Mouse (Mus musculus): Measurements from ENCODE around the gene Fkbp3.
A peak's percentile ranks its signal among the peaks of the same experiment; 100 is the strongest.
"Not testable (repeated sequence)": the region's sequence is repeated elsewhere in the genome, so short reads cannot be mapped to it uniquely, and the experiment has no call there.

Gene Fkbp3

GRCm38 (mm10) chr12:65073611-65074178 lies at the start of gene Fkbp3:
Gene Fkbp3 (minus strand): TSS chr12:65074007.
- peak; percentile 93 to 95 for DNase-seq

- DNase-seq, result no peak
Measured at GRCm38 (mm10) chr12:65119451-65119850, 45.6 kb upstream of the Fkbp3 start.

DNA sequence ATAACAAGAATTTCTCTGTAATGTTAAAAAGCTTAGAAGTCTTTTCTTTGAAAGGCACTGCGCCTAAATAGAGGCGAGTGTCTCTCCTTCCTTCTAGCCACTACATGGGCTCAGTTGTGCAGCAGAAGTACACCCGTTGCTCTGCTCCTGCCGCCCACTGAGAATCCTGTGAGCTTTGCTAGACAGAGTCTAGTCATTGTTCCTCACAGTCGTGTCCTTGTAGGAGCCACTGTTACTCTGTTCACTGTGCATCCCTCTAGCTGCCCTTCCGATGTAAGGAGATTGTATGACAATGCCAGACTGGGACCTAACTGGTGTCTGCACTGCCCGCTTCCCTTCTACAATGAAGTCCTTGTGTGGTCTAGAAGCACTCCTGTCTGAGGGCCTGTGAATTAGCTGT lies 45.2 kb upstream of the Fkbp3 start:
- no peak for DNase-seq

- DNase-seq, result not testable (repeated sequence)
Measured at GRCm38 (mm10) chr12:65114978-65115377, 41.2 kb upstream of the Fkbp3 start.

DNA sequence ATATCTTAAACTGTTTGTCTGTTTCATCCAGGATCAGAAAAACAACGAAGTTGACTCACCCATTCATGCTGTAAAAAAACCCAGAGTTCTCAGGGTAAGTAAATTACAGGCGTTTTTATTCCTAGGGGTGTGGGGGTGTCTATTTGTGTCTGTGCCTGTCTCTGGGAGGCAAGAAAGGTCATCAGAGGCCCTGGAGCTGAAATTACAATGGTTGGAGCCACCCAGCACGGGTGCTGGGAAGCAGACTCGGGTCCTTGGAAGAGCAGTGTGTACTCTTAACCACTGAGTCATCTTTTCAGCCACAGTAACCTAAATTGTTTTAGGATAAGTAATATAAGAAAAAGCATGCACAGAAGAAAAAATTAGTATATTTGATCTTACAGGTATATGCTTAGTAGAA lies 40.1 kb upstream of the Fkbp3 start:
- no peak for DNase-seq

DNA sequence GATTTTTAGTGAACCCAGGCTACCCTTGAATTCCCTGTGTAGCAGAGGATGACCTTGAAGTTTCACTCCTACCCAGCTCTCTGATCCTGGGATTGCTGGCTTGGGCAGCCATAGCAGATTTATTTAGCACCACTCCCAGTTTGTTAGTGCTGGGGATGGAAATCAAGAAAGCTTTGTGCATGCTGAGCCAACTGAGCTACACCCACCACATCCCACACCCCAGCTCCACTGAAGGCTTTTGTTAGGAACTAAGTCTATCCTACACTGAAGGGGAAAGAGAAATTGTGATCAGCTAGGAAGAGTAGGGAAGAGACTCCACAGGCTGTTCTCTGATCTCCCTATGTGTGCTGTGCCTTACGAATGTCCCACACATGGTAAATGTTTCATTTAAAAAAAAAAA lies 39.0 kb upstream of the Fkbp3 start:
- DNase-seq, result no peak

DNA sequence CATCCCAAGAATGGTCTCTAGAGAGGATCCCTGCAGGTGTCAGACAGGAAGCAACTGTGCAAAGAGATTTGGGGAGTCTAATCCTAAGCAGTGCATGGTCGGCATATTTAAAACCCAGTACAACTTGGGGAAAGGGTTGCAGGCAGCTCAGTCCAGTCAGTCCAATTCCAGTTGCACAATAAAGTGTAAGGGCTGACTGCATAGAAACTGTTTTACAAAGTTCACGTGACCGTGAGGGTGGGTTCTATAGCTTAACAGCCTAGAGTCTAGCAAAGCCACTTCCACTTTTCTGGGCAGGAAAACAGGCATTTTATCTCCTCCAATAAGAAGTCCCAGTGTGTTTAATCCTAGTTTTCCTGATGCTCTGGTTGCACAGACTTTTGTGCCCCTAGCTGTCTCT lies 37.7 kb upstream of the Fkbp3 start:
- DNase-seq, result no peak

GRCm38 (mm10) chr12:65108746-65109145 lies 34.9 kb upstream of the Fkbp3 start:
- no peak for DNase-seq

GRCm38 (mm10) chr12:65076906-65077305 lies 3.1 kb upstream of the Fkbp3 start:
- no peak for DNase-seq

GRCm38 (mm10) chr12:65075733-65076310 lies 2.0 kb upstream of the Fkbp3 start:
- DNase-seq, result no peak

DNA sequence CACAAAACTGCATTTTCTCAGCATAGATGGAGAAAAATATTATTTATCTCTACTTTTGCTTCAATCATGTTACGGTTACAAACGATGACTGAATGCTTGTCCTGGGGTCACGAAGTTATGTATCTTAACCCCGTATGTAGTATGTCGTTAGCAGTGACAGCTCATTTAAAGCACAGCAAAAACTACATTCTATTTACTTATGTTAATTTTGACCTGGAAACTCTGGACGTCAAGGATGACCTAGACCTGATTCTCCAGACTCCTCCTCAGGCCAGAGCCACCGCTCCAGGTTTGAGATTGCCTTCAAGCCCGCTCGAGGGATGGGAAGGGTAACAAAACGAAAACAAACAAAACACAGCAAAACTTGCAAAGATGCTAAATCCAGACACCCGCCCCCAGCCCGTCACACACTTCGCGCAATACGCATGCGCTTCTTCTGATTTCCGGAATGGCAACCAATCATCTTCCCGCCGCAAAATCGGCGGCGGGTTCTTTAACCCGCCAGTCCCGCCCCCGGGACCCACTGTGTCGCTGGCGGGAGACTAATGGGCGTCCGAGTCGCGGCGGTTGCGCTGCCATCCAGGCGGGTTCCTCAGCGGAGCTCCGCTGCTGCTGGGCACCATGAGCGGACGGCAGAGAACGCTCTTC lies 1.4 kb upstream of the Fkbp3 start, which contains the start of gene Fancm:
Fancm (plus strand) TSS at position 519 of the 648 bp plus-strand sequence.
- peak; percentile 81 to 89 for DNase-seq

DNA sequence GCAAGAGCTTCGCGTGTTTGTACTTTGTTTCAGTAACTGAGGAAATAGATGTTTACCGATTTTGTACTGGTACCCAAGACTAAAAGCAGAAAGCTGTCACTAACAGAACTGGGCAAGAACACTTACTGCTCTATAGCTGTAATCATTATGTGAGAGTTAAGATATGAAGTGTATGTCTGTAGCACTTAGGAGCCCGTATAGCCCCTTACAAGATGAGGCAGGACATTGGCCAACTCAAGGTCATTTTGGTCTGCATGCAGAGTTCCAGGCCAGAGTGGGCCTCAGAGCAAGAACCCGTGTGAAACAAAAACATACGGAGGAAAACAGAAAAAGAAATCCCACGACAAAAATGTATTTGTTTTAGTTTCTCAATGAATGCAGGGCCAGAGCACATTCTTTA lies 844 bp upstream of the Fkbp3 start:
- DNase-seq, result no peak

GRCm38 (mm10) chr12:65072911-65073610 lies 746 bp downstream of the Fkbp3 start:
- no peak for DNase-seq

DNA sequence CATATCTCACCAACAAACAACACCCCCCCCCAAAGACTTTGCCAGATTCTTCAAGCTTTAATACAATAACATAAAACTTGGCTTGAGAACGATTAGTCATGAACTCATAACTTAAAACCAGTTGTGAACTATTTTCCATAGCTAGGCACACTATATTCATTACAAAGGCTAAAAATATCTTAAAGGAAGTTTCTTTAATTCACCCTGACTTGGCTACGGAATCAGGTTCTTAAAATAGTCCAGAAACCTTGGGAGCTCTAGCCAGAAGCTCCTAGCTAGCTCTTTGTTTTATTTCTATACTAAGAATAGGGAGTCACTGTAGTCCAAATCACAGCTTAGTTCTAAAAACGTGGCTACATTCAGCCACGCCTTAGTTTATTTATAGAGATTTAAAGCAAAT lies 5.4 kb downstream of the Fkbp3 start:
- no peak for DNase-seq

- no peak for DNase-seq
Measured at GRCm38 (mm10) chr12:65066234-65066633, 7.6 kb downstream of the Fkbp3 start.

- no peak for DNase-seq
Measured at GRCm38 (mm10) chr12:65065241-65065640, 8.6 kb downstream of the Fkbp3 start.

- DNase-seq, result no peak
Measured at GRCm38 (mm10) chr12:65061082-65061481, 12.7 kb downstream of the Fkbp3 start.

- DNase-seq, result no peak
Measured at GRCm38 (mm10) chr12:65058203-65058602, 15.6 kb downstream of the Fkbp3 start.

GRCm38 (mm10) chr12:65048799-65049198 lies 25.0 kb downstream of the Fkbp3 start:
- no peak for DNase-seq

- no peak for DNase-seq
Measured at GRCm38 (mm10) chr12:65037546-65037937, 36.3 kb downstream of the Fkbp3 start.

GRCm38 (mm10) chr12:65036892-65037545 lies 36.8 kb downstream of the Fkbp3 start:
- no peak for DNase-seq

- peak; percentile 77 to 80 for DNase-seq
Measured at GRCm38 (mm10) chr12:65036190-65036870, 37.5 kb downstream of the Fkbp3 start, which contains the start of gene Prpf39. Gene Prpf39 (plus strand): TSS chr12:65036333.

DNA sequence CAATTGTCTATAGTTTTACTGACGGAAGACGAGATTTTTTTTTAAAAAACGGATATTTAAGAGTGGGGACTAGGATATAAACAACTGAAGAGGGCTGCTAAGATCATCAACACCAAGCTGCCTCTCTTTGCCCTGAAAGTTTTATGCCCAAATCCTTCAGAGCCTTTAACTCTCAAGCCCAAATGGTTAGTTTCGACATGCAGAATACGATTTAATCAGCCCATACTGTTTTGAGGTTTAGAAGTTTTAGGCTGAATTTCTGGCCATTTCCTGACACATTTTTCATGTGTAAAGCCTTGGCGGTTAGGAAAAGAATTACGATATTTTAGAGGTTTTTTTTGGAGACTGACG lies 38.0 kb downstream of the Fkbp3 start:
- no peak for DNase-seq
